Mouse (Mus musculus) embryo, embryonic 11.5 days (tissue): ENCODE results near the gene Ifi205.
"Not testable (repeated sequence)": the region's sequence is repeated elsewhere in the genome, so short reads cannot be mapped to it uniquely, and the experiment has no call there.

Experiments
- DNase-seq: peaks from one replicate; pipeline ENCODE4 v3.0.0-alpha.2; 2012; ENCODE audit warnings: low read depth, low spot score

The Ifi205 gene

DNA sequence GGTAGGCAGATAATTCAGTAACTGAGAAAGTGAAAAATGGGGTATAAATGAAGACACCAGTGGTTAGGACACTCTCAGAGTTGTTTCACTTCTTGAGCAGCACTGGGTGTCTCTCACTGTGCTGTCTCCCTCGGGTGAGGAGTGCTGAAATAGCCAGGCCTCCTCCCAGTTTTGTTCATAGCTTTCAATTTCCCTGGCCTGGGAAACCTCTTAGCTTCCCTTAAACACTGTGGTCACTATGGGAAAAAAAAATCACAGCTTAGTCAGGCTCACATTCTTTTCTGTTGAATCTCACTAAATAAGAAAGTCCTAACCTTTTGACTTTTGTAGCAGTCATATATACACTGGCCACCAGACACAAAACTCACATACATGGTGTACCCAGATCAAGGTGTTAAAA, at the start of gene Ifi205:
Gene Ifi205 (minus strand): TSS at position 113 of the 400 bp plus-strand sequence.
- no peak for DNase-seq

DNA sequence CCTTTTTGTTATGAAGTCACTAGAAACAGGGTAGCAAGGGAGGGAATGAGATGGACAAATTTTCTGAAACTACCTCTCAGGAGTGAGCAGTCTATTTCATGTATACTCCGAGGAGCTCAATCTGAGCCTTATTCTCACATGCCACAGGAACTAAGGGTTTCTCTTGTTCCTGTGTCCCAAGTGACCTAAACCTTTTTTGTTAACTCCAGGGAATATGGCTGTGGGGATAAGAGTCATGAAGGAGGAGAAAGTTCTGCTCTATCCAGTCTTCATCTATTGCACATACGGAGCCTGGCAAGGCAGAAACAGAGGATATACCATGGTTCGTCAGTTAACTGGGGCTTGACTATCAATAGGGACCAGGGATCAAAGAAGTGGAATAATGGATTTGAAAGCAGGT, 34.7 kb upstream of the Ifi205 start, which contains the start of gene Olfr430:
Gene Olfr430 (plus strand): TSS at position 301 of the 400 bp plus-strand sequence.
- no peak for DNase-seq

DNA sequence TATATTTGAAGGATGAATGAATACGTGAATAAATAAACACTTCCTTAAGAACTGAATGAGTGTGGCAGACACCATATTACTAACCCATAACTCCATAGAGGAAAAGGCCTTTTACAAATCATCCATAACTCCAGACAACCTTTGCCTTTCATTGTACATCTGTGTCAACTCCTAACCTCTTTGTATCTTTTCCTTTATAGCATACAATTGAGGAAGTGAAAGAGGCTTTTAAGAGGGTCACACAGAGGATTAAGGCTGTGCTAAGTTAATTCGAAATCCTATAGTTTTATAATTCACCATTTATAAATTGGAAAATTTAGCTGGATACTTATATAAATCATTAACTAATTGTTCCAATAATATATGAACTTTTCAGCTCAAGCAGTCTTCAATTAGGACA, 23.6 kb upstream of the Ifi205 start:
- no peak for DNase-seq

DNA sequence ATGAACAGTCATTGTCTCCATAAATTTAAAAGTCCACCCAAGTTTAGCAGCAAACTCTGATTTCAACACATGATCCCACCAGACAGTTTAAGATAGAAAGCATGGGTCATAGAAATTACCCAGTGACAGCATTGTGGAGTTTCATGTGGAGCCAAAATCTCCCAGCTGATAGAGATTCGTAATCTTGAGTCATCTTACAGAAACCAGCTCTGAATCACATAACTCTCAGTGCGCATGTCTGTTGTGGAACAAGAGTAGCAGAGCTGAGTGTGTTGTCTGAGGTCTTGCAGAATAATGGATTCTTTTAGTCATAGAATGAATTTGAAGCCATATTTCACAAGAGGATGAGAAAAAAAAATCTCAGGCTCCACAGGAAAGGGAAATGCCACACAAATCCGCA, 21.4 kb upstream of the Ifi205 start:
- no peak for DNase-seq

DNA sequence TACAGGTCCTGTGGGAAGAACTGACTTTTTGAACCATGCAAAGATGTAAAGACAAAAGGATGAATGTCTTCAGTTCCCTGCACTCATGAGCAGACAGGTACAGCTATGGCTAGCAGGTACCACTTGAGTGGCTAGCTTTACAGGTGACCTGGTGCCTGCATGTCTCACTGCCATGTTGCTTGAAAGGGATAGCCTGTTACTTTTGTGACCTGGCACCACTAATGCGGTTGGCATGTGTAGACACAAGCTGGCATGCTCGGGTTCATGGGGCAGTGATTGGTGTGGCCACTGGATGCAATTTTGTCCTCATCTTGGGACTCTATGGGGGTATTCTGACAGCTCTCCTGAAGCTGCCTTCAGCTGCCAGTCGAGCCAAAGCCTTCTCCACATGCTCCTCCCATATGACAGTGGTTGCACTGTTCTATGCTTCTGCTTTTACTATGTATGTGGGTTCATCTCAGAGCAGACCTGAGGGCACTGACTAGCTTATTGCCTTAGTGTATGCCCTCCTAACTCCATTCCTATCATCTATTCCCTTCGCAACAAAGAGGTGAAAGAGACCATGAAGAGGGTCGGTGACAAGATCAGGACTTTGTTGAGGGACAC, 20.4 kb upstream of the Ifi205 start:
- no peak for DNase-seq

DNA sequence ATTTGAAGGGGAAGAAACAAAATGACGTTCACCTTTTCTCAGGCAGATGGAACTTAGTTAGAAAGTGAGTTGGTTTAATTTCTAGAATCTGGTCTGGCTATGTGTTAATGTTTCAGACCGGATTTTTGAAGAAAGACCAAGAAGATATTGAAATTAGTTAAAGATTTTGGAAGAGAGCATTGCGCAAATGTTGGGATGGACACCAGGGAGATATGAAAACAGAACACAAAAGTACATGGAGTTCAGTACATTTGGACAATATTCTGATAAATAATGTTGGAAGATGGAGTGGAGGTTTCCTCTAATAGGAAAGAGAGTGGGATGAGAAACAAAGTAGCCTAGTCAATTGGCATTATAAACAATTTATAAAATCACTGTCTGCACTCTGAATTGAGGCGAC, 19.9 kb upstream of the Ifi205 start:
- DNase-seq = no peak

DNA sequence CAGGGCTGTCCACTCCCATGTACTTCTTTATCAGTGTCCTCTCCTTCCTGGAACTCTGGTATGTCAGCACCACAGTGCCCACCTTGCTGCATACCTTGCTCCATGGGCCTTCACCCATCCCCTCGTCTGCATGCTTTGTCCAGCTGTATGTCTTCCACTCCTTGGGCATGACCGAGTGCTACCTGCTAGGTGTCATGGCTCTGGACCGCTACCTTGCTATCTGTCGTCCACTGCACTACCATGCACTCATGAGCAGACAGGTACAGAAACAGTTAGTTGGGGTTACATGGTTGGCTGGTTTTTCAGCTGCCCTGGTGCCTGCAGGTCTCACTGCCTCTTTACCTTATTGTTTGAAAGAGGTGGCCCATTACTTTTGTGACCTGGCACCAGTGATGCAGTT, 18.9 kb upstream of the Ifi205 start:
- DNase-seq = no peak

DNA sequence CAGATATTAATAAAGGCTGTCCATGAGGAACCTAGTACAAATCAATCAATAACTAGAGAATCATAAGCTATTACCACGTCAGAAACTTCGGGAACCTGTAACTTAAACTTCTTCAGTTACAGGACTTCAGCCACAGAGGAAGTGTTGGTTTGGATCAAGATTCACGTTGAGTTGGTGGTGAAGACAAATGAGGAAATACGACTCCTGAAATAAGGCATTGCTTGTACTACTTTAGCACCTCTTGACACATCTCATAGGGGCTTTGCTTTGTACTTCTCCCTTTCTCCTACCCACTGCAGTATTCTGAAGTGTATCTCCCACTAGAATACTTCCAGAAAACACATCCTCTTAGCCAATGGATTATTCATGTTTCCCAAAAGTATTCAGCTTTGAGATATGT, 17.7 kb upstream of the Ifi205 start:
- DNase-seq = not testable (repeated sequence)

DNA sequence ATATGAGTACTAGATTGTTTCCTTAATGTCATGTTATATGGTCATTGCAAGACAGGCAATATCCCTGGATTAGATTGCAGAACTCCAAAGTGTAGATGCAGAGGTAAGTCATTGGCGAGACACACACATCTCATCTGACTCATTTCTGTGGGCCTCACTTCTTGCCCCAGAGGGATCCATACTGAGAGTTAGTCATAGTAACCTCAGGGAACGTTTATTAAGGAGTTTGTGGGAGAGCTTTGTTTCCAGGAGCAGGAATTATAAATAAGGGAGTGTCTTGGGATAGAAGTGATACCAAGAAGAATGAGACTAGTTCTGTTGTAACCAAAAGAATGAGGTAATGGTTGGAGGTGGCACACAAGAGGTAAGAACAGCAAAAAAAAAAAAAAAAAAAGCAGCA, 17.3 kb upstream of the Ifi205 start, which contains the start of gene Olfr432:
Gene Olfr432 (plus strand): TSS at position 313 of the 400 bp plus-strand sequence.
- no peak for DNase-seq

DNA sequence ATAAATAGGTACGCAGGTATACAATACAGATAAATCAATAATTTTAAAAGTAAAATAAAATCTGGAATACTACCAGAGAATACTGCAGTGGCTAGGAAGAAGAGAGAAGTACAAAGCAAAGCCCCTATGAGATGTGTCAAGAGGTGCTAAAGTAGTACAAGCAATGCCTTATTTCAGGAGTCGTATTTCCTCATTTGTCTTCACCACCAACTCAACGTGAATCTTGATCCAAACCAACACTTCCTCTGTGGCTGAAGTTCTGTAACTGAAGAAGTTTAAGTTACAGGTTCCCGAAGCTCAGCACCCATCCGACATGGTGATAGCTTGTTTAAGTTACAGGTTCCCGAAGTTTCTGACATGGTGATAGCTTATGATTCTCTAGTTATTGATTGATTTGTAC, 16.6 kb upstream of the Ifi205 start:
- not testable (repeated sequence) for DNase-seq

DNA sequence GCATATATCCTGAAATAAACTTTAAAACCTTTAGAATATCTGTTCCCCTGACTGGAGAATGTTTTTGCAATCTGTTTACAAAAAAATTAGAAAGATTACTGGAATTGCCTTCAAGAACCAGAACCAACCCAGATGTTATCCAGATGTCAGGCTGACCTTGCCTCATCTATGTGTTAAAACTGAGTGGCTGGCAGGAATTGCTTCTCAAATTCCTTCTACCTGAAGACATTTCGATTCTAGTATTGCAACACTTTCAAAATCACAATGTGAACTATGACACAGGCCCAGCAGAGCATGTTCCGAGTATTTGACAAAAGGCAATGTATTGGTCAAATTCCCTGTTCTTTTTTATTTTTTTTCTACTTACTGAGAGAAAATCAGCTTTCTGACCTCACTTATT, 12.8 kb upstream of the Ifi205 start:
- no peak for DNase-seq

DNA sequence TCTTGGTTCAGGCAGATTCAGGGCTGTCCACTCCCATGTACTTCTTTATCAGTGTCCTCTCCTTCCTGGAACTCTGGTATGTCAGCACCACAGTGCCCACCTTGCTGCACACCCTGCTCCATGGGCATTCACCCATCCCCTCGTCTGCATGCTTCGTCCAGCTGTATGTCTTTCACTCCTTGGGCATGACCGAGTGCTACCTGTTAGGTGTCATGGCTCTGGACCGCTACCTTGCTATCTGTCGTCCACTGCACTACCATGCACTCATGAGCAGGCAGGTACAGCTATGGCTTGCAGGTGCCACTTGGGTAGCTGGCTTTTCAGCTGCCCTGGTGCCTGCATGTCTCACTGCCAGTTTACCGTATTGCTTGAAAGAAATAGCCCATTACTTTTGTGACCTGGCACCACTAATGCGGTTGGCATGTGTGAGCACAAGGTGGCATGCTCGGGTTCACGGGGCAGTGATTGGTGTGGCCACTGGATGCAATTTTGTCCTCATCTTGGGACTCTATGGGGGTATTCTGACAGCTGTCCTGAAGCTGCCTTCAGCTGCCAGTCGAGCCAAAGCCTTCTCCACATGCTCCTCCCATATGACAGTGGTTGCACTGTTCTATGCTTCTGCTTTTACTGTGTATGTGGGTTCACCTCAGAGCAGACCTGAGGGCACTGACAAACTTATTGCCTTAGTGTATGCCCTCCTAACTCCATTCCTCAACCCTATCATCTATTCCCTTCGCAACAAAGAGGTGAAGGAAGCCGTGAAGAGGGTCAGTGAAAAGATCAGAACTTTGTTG, 10.7 kb upstream of the Ifi205 start:
- not testable (repeated sequence) for DNase-seq

DNA sequence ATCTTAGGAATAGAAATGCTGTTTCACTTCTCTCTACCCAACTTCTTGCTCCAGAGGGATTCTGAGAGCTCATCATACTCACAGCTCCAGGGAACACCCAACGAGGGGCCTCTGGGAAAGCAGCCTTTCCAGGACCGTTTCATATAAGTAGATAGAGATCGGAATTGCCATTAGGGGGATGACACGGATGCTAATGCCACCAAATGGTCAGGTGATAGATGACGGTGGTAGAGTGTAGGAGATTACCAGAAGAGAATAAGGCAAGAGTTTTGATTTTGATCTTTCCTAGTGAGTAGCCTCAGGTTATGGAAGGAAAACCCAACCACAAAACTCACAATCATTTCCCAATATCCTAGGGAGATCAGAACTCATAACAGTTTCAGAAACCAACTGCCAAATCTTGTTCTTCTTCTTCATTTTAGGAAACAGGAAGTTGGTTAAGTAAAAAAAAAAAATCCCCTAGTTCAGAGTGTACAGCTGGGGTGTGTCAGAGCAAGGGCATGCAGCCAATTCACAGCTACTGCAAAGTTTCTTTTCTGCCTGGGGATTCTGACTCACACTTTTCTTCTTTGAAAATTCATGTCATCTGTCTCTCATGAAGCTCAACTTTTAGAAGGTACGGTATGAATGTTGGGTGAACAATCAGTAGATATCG, 9.0 kb upstream of the Ifi205 start, which contains the start of gene Olfr433:
Gene Olfr433 (plus strand): TSS at position 183 of the 655 bp plus-strand sequence.
- no peak for DNase-seq

DNA sequence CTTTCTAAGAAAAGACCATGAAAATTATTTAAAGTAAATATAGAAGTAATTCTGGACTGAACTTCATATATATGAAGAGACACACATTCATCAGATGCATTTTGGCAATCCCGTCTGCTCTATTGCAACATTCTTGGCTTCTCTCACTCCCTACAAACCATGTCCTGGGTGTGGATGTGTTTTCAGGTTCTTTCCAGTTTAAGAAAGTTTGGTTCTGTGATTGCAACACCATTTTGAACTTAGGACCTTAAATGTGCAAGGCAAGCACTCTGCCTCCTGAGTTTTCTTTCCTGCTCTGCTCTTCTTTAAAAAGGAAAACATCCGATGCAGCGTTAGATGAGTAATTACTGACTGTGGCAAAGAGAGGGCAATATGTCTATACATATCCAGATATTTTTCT, 6.9 kb upstream of the Ifi205 start:
- no peak for DNase-seq

DNA sequence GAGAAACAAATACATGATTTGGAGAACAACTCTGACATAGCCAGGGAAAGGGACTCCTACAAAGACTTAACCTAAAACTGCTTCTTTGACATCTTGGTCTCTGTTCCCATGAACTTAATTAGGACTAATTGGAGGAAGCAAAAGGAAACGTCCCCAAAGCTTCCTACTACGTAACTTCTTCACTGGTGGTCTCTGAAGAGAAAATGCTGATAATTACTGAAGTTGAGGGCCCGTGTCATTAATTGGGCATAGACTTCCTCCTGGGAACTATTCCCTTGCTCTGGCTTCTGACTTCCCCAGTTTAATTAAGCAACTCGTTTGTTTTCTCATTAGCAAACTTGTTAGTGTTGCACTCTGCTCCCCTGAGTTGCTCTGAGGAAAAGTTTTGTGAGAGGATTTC, 4.2 kb upstream of the Ifi205 start:
- DNase-seq = no peak

DNA sequence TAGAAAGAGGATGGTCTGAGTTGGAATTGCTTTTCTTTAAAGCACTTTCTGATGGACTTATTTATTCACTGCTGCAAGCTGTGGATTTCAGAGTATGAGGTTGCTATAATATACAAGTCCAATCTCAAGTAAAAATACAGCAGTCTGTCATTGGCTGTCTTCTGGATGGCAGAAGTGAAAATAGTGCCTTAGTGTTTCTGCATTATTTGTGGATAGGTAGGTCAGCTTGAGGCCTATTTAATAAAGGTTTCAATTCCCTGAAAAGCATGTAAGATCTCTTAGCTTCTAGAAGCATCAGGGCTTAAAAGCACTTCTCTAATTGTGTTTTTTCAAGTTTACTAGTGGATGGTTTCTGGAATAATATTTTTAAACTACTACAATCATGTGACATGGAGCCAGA, 24.6 kb downstream of the Ifi205 start:
- DNase-seq = not testable (repeated sequence)

DNA sequence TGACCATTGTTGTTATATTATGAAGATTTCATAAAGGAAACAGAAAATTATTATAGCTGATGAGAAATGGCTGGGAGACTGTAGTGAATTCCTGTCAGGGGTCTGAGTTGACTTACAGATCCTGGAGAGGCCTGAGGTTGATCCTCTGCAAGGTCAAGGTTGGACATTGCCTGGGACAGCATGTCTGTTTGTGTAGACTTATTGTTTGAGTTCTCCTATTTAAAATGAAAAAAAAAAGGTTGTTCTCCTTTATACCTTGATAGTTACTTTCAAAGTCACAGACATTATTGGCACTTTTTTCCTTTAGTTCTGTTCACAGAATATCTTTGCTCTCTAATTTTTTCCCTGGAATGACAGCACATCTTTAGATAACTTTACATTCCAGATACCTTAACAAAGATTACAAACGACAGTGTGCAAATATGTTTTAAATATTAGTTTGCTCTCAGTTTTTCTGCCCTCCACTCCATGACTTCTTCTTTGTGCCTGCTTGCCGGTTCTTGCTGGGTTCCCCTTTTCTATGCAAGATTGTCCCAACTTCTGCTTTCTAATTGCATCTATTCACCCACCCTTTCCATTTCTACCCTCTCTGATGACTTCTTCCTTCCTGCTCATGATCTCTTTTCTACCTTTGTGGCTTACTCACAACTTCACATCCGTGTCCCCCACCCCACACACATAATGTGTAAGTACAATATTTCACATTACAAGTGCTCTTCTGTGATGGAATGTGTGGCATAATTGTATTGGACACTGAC, 27.1 kb downstream of the Ifi205 start:
- not testable (repeated sequence) for DNase-seq

DNA sequence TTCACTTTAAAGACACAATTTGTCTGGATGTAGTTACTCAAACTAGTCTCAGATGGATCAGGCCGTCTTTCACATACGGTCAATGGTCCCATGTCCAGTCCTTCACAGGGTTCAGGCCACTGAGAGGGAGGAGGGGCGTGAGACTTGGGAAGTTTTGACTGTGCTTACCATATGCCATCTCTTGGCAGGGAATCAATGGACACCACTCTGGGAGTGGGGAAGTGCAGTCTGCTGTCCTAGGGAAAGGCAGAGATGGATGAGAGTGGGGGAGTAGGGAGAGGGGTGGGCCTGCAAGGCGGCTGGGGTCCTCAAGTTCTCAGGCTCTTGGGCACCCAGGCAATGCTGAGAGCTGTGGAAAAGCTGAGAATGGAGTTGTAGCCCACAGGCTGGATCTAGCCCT, 36.6 kb downstream of the Ifi205 start:
- DNase-seq = no peak

DNA sequence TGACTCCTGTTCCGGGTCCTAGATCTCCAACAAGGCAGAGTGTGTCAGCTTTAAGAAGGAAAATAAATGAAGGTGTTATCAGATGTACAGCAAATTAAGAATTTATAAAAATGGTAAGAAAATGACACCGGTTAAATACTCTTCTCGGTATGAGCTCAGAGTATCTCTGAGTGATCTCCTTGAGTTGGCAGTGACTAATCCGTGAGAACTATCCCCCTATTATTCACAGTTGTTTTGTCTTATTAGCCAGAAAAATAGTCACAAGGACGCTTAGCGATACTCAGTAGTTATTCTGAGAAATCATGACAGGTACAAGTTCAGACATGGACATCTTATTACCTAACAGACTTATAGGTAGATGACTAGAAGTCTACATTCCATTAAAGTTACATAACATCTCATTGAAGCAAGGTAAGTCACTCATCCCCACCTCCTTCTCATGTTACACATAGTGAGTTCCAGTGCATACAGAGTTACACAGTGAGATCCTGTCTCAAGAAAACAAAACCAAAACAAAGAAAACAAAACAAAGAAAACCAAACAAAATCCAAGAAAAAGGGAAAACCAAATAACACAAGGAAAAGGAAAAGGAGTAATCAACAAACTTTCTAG, 48.8 kb downstream of the Ifi205 start, which contains the start of gene Ifi202b:
Gene Ifi202b (minus strand): TSS at position 51 of the 612 bp plus-strand sequence.
- DNase-seq = not testable (repeated sequence)

DNA sequence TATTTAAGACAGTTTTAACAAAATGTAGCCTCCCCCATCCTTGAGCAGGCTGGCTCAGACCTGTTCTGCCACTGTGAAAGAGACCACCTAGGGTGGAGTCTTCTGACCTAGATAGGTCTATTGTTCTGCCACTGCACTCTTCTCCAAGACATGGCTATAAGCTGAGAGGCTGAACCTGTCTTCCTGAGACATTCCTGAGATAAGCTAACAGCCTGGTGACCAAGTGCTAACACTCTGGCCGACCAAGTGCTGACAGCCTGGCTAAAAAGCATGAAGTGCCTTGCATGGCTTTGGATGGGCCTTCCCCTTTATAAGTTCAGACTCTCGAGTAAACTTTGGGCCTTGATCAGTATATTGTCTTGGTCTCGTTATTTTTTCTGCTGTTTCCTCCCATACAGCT, 50.6 kb downstream of the Ifi205 start:
- not testable (repeated sequence) for DNase-seq

DNA sequence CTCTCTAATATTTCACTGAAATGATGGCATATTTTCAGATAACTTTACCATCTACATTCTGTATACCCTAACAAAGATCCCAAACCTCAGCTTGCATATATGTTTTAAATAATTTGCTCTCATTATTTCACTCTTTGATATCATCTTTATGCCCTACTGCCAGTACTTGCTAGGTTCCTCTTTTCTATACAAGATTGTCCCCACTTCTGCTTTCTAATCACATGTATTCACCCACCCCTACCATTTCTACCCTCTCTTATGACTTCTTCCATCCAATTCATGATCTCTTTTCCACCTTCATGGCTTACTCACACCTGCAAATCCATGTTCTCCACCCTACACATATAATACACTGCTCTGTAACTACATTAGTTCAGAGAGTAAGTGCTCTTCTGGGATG, 54.0 kb downstream of the Ifi205 start:
- no peak for DNase-seq
